Comparison of ENCODE assay signal across 14 mouse cellular contexts in genomic region chr4:128638265-128638923, GRCm38 (mm10). TPM values are rescaled to one million over a fixed set of nuclear protein-coding genes. Genes with fewer than 3 reads are reported as not detected.
DNase-seq lines count a peak whose midpoint lies in the region; ATAC-seq and TF ChIP-seq lines count a peak whose summit lies in the region.
"Had no signal": no experiment of that assay in that cellular context is flagged by ENCODE, and none has a peak within 500 bp of the region (broad histone marks: within the 10 kb centered on the region; RNA-seq: fewer than 3 reads in every experiment).

No protein-coding gene starts in this region.

- no peak for TF ChIP-seq CTCF in hindbrain, postnatal 0 days (IDR thresholded peaks at IDR 0.05; ENCODE audit: low read depth)
- no peak for TF ChIP-seq CTCF in lung, postnatal 0 days (IDR thresholded peaks at IDR 0.05)

- peak; percentile 28 for DNase-seq in hindbrain, postnatal 0 days (ENCODE audit: low spot score)
- DNase-seq in lung, postnatal 0 days (ENCODE audit: low spot score) = peak; percentile 52
- DNase-seq in lung, postnatal 25 days (ENCODE audit: low spot score) = no peak
- DNase-seq: adrenal gland, adult 2 months; kidney, adult 9 months; layer of hippocampus, postnatal 36 days had no signal

- H3K36me3 ChIP-seq in hindbrain, postnatal 0 days (ENCODE audit: insufficient read depth, low read length) = no peaks in the 10 kb centered on the region
- H3K36me3 ChIP-seq in hindbrain, embryonic 12.5 days = no peaks in the 10 kb centered on the region
- H3K36me3 ChIP-seq in lung, postnatal 0 days (ENCODE audit: insufficient read depth, low read length) = no peaks in the 10 kb centered on the region
- H3K36me3 ChIP-seq in megakaryocyte, embryonic 14.5 days (replicated peaks; ENCODE audit: low read length) = no peaks in the 10 kb centered on the region
- H3K36me3 ChIP-seq: limb, embryonic 13.5 days had no signal

- no peak overlapping the region for H3K4me3 ChIP-seq in hindbrain, postnatal 0 days (ENCODE audit: low read length)
- no peak overlapping the region for H3K4me3 ChIP-seq in hindbrain, embryonic 12.5 days
- no peak overlapping the region for H3K4me3 ChIP-seq in lung, postnatal 0 days (ENCODE audit: low read depth, low read length)
- peak overlapping the region; percentile 77 for H3K4me3 ChIP-seq in megakaryocyte, embryonic 14.5 days (replicated peaks)
- H3K4me3 ChIP-seq: erythroblast, embryonic 14.5 days; limb, embryonic 13.5 days had no signal

- H3K27me3 ChIP-seq in hindbrain, postnatal 0 days (ENCODE audit: insufficient read depth, low read length) = no peaks in the 10 kb centered on the region
- H3K27me3 ChIP-seq in hindbrain, embryonic 12.5 days = no peaks in the 10 kb centered on the region
- H3K27me3 ChIP-seq in lung, postnatal 0 days (replicated peaks; ENCODE audit: insufficient read depth, low read length) = no peaks in the 10 kb centered on the region
- peaks cover 74% of the 10 kb centered on the region for H3K27me3 ChIP-seq in megakaryocyte, embryonic 14.5 days (replicated peaks)
- H3K27me3 ChIP-seq: limb, embryonic 13.5 days had no signal

- H3K4me1 ChIP-seq in hindbrain, postnatal 0 days (ENCODE audit: insufficient read depth, low read length) = peaks cover 19% of the 10 kb centered on the region; the same call in 1 of the 2 replicates
- peaks cover 21% of the 10 kb centered on the region for H3K4me1 ChIP-seq in hindbrain, embryonic 12.5 days
- H3K4me1 ChIP-seq in lung, postnatal 0 days (ENCODE audit: insufficient read depth, low read depth, low read length) = peaks cover 10% of the 10 kb centered on the region; the same call in 1 of the 2 replicates
- H3K4me1 ChIP-seq in megakaryocyte, embryonic 14.5 days = peaks cover 55% of the 10 kb centered on the region

- no peak overlapping the region for H3K9ac ChIP-seq in hindbrain, postnatal 0 days (replicated peaks; ENCODE audit: low read length)
- no peak overlapping the region for H3K9ac ChIP-seq in hindbrain, embryonic 12.5 days
- no peak overlapping the region for H3K9ac ChIP-seq in lung, postnatal 0 days (replicated peaks; ENCODE audit: low read depth)
- H3K9ac ChIP-seq: limb, embryonic 13.5 days had no signal

- 69% methylated on average over 18 of the region's 18 CpGs for WGBS in hindbrain, postnatal 0 days
- 80% methylated on average over 18 of the region's 18 CpGs for WGBS in hindbrain, embryonic 12.5 days
- 64% methylated on average over 18 of the region's 18 CpGs for WGBS in lung, postnatal 0 days

- no peak for ATAC-seq in hindbrain, postnatal 0 days
- no peak for ATAC-seq in hindbrain, embryonic 12.5 days (ENCODE audit: low FRiP score)
- ATAC-seq in lung, postnatal 0 days = peak; percentile 37
- peak; percentile 70 for ATAC-seq in granulocyte monocyte progenitor cell, adult 5-6 weeks (replicated peaks; ENCODE audit: poor library complexity, severe bottlenecking)
- no peak for ATAC-seq in monocyte, adult 5-6 weeks (replicated peaks; ENCODE audit: insufficient number of reproducible peaks, low FRiP score, low TSS enrichment, poor library complexity, severe bottlenecking)

- no peak overlapping the region for H3K27ac ChIP-seq in hindbrain, postnatal 0 days
- H3K27ac ChIP-seq in hindbrain, embryonic 12.5 days = no peak overlapping the region
- no peak overlapping the region; the same call in 1 of the 2 replicates for H3K27ac ChIP-seq in lung, postnatal 0 days (ENCODE audit: low read length)

- TF ChIP-seq EP300 in lung, postnatal 0 days (IDR thresholded peaks at IDR 0.05) = no peak

- H3K4me2 ChIP-seq in hindbrain, postnatal 0 days (ENCODE audit: low read depth, low read length) = no peak overlapping the region
- no peak overlapping the region for H3K4me2 ChIP-seq in hindbrain, embryonic 12.5 days (replicated peaks)
- no peak overlapping the region for H3K4me2 ChIP-seq in lung, postnatal 0 days (replicated peaks; ENCODE audit: low read depth, low read length)
- H3K4me2 ChIP-seq: limb, embryonic 13.5 days; midbrain, embryonic 11.5 days had no signal

- H3K9me3 ChIP-seq in hindbrain, postnatal 0 days (ENCODE audit: low read length) = no peaks in the 10 kb centered on the region
- no peaks in the 10 kb centered on the region for H3K9me3 ChIP-seq in hindbrain, embryonic 12.5 days (replicated peaks)
- no peaks in the 10 kb centered on the region for H3K9me3 ChIP-seq in lung, postnatal 0 days (ENCODE audit: low read length)
- peaks cover 6% of the 10 kb centered on the region for H3K9me3 ChIP-seq in megakaryocyte, embryonic 14.5 days
- H3K9me3 ChIP-seq: limb, embryonic 13.5 days had no signal

RNA-seq across cellular contexts. Expression of gene Phc2, which starts 16.1 kb away (rescaled TPM):
- total RNA-seq in hindbrain, postnatal 0 days (2014; rRNA removed) = 103 and 125 TPM in 2 replicates
- 46.1 and 50.7 TPM in 2 replicates for polyA plus RNA-seq in hindbrain, postnatal 0 days (2015; fragmentation: Nextera tagmentation; extraction: Ambion mirVana)
- polyA plus RNA-seq in hindbrain, embryonic 12.5 days (2016; fragmentation: Nextera tagmentation; extraction: Ambion mirVana) = 126 and 138 TPM in 2 replicates
- 53.6 and 56.3 TPM in 2 replicates for polyA plus RNA-seq in lung, postnatal 0 days (2015; fragmentation: Nextera tagmentation; extraction: Ambion mirVana)
- total RNA-seq in granulocyte monocyte progenitor cell, adult 5-6 weeks (2014; fragmentation: Nextera tagmentation) = 33.7 and 47.2 TPM in 2 replicates
- total RNA-seq in granulocyte monocyte progenitor cell, adult 5-6 weeks (2017) = 8.7 and 17.5 TPM in 2 replicates
- polyA plus RNA-seq in megakaryocyte, embryonic 14.5 days (2012; ENCODE audit: insufficient read depth, low replicate concordance) = 56.0 and 121 TPM in 2 replicates
- 15.0 to 31.5 TPM (median 22.9 TPM) in 3 replicates for total RNA-seq in monocyte, adult 5-6 weeks (2017)

RNA-seq across cellular contexts. Expression of gene Tlr12, which starts 20.0 kb away (rescaled TPM):
- total RNA-seq in hindbrain, postnatal 0 days (2014; rRNA removed) = 1.0 and 1.2 TPM in 2 replicates
- polyA plus RNA-seq in hindbrain, postnatal 0 days (2015; fragmentation: Nextera tagmentation; extraction: Ambion mirVana) = 0.89 and 1.4 TPM in 2 replicates
- 0.93 and 1.5 TPM in 2 replicates for polyA plus RNA-seq in hindbrain, embryonic 12.5 days (2016; fragmentation: Nextera tagmentation; extraction: Ambion mirVana)
- 2.2 and 3.0 TPM in 2 replicates for polyA plus RNA-seq in lung, postnatal 0 days (2015; fragmentation: Nextera tagmentation; extraction: Ambion mirVana)
- total RNA-seq in granulocyte monocyte progenitor cell, adult 5-6 weeks (2014; fragmentation: Nextera tagmentation) = 0.82 and 2.3 TPM in 2 replicates
- total RNA-seq in granulocyte monocyte progenitor cell, adult 5-6 weeks (2017) = 0.13 TPM in 1 of 2 replicates, not detected in the other
- polyA plus RNA-seq in megakaryocyte, embryonic 14.5 days (2012; ENCODE audit: insufficient read depth, low replicate concordance) = 1.4 and 1.8 TPM in 2 replicates
- 0.48 to 2.4 TPM (median 0.64 TPM) in 3 replicates for total RNA-seq in monocyte, adult 5-6 weeks (2017)
- total RNA-seq: gastrocnemius, adult 8-10 months had no signal

RNA-seq across cellular contexts. Expression of gene Zscan20, which starts 28.5 kb away (rescaled TPM):
- total RNA-seq in hindbrain, postnatal 0 days (2014; rRNA removed) = 6.7 and 15.3 TPM in 2 replicates
- polyA plus RNA-seq in hindbrain, postnatal 0 days (2015; fragmentation: Nextera tagmentation; extraction: Ambion mirVana) = 1.8 and 1.9 TPM in 2 replicates
- 5.7 and 5.9 TPM in 2 replicates for polyA plus RNA-seq in hindbrain, embryonic 12.5 days (2016; fragmentation: Nextera tagmentation; extraction: Ambion mirVana)
- polyA plus RNA-seq in lung, postnatal 0 days (2015; fragmentation: Nextera tagmentation; extraction: Ambion mirVana) = 1.1 and 1.5 TPM in 2 replicates
- 3.0 and 11.8 TPM in 2 replicates for total RNA-seq in granulocyte monocyte progenitor cell, adult 5-6 weeks (2014; fragmentation: Nextera tagmentation)
- total RNA-seq in granulocyte monocyte progenitor cell, adult 5-6 weeks (2017) = 2.2 and 3.0 TPM in 2 replicates
- polyA plus RNA-seq in megakaryocyte, embryonic 14.5 days (2012; ENCODE audit: insufficient read depth, low replicate concordance) = 0.41 TPM in 1 of 2 replicates, not detected in the other
- 3.0 to 8.9 TPM (median 3.5 TPM) in 3 replicates for total RNA-seq in monocyte, adult 5-6 weeks (2017)

Comparison
In these comparisons a context has a peak if more than half of its experiments do, and no peak if none do; other contexts are left out.
1. ATAC-seq: peak in lung, postnatal 0 days (single experiment) and granulocyte monocyte progenitor cell, adult 5-6 weeks (single experiment); none in hindbrain, postnatal 0 days (single experiment), hindbrain, embryonic 12.5 days (single experiment) and monocyte, adult 5-6 weeks (single experiment).